Mouse (Mus musculus): ENCODE data around the gene Timm44. TPM values are rescaled to one million over a fixed set of nuclear protein-coding genes. Genes with fewer than 3 reads are reported as not detected.

Gene Timm44
- polyA plus RNA-seq, 1 experiment from 2014 or later, result 65.7 TPM

DNA sequence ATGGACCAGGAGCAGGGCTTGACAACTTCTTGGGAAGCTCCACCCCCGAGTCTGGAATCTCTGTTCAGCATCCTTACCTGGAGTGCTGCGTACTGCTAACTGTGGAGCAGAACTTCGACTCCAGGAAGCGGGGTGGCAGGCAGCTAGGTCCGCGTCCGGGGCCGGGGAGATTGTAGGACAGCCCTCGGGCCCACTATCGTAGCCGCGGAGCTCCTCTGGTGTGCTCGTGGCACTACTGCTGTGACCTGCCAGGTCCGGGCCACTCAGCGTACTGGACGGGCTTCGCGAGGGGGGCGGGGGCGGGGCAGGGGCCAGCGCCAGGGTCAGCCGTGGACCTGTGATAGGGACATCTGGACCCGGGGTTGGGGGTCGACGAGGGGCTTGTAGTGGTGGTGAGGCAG is 62.9 kb downstream of the Timm44 start:
- peaks cover 17% of the 10 kb centered on the region for H3K36me3 ChIP-seq
- peak; percentile 17; the same call in 1 of the 2 replicates for ATAC-seq (ENCODE audit: insufficient number of reproducible peaks, insufficient read depth, low FRiP score, low TSS enrichment, low read depth)
- peaks cover 41% of the 10 kb centered on the region for H3K27me3 ChIP-seq
- WGBS, result 1% methylated on average over 25 of the region's 25 CpGs
- peaks cover 34% of the 10 kb centered on the region for H3K4me1 ChIP-seq
- 0 out of 2 replicates have a peak, but pooled peaks cover 5% of the 10 kb centered on the region for H3K9me3 ChIP-seq
- peak overlapping the region; percentile 91 for H3K4me2 ChIP-seq
- peak overlapping the region; percentile 70 for H3K9ac ChIP-seq
- H3K27ac ChIP-seq, result no peak overlapping the region
- H3K4me3 ChIP-seq, result peak overlapping the region; percentile 48

DNA sequence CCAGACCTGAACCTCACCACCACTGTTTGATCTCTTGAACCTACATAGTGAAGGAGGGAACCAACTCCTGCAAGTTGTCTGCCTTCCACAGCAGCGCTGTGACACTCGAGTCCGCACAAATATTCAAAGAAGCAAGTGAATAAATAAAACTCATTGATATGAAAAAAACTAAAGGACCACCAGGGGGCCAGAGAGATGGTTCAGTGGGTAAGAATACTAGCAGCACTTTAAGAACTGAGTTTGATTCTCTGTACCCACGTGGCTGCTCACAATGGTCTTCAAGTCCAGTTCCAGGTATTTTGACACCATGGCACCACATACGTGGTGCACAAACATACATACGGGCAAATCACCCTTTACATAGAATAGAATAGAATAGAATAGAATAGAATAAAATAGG is 64.6 kb downstream of the Timm44 start:
- no peak overlapping the region for H3K4me2 ChIP-seq
- peaks cover 29% of the 10 kb centered on the region for H3K36me3 ChIP-seq
- peaks cover 31% of the 10 kb centered on the region for H3K4me1 ChIP-seq
- H3K27ac ChIP-seq, result no peak overlapping the region
- no peak overlapping the region for H3K9ac ChIP-seq
- H3K27me3 ChIP-seq, result peaks cover 40% of the 10 kb centered on the region
- H3K4me3 ChIP-seq, result no peak overlapping the region
- 0 out of 2 replicates have a peak, but pooled peaks cover 5% of the 10 kb centered on the region for H3K9me3 ChIP-seq
- 83% methylated on average over 6 of the region's 6 CpGs for WGBS
- ATAC-seq (ENCODE audit: insufficient number of reproducible peaks, insufficient read depth, low FRiP score, low TSS enrichment, low read depth), result no peak

Other genes starting within 250 kb of the Timm44 start
- gene Cd209f, start 170.1 kb downstream of the Timm44 start, polyA plus RNA-seq (2015; fragmentation: Nextera tagmentation; extraction: Ambion mirVana), result not detected in 2 replicates
- not detected in 2 replicates for gene Cd209g, start 141.8 kb downstream of the Timm44 start, polyA plus RNA-seq (2015; fragmentation: Nextera tagmentation; extraction: Ambion mirVana)
- gene Evi5l, start 109.3 kb downstream of the Timm44 start, polyA plus RNA-seq (2015; fragmentation: Nextera tagmentation; extraction: Ambion mirVana), result 34.6 and 36.3 TPM in 2 replicates
- gene Prr36, start 58.5 kb downstream of the Timm44 start, polyA plus RNA-seq (2015; fragmentation: Nextera tagmentation; extraction: Ambion mirVana), result 2.3 and 3.3 TPM in 2 replicates
- 1.8 and 2.5 TPM in 2 replicates for gene Lrrc8e, start 49.1 kb downstream of the Timm44 start, polyA plus RNA-seq (2015; fragmentation: Nextera tagmentation; extraction: Ambion mirVana)
- 29.8 and 34.0 TPM in 2 replicates for gene Map2k7, start 37.2 kb downstream of the Timm44 start, polyA plus RNA-seq (2015; fragmentation: Nextera tagmentation; extraction: Ambion mirVana)
- 1.8 and 2.0 TPM in 2 replicates for gene Gm49320, start 37.0 kb downstream of the Timm44 start, polyA plus RNA-seq (2015; fragmentation: Nextera tagmentation; extraction: Ambion mirVana)
- gene Tgfbr3l, start 27.7 kb downstream of the Timm44 start, polyA plus RNA-seq (2015; fragmentation: Nextera tagmentation; extraction: Ambion mirVana), result 4.6 and 7.3 TPM in 2 replicates
- 56.1 and 65.7 TPM in 2 replicates for gene Snapc2, start 22.8 kb downstream of the Timm44 start, polyA plus RNA-seq (2015; fragmentation: Nextera tagmentation; extraction: Ambion mirVana)
- gene Ctxn1, start 16.6 kb downstream of the Timm44 start, polyA plus RNA-seq (2015; fragmentation: Nextera tagmentation; extraction: Ambion mirVana), result 104 and 110 TPM in 2 replicates
- 21.0 and 21.1 TPM in 2 replicates for gene Ccl25, start 49.3 kb upstream of the Timm44 start, polyA plus RNA-seq (2015; fragmentation: Nextera tagmentation; extraction: Ambion mirVana)
- 262 and 263 TPM in 2 replicates for gene Elavl1, start 49.5 kb upstream of the Timm44 start, polyA plus RNA-seq (2015; fragmentation: Nextera tagmentation; extraction: Ambion mirVana)
- gene Cers4, start 217.1 kb upstream of the Timm44 start, polyA plus RNA-seq (2015; fragmentation: Nextera tagmentation; extraction: Ambion mirVana), result 15.4 and 18.9 TPM in 2 replicates

All from embryonic facial prominence, embryonic 13.5 days (tissue).